8 mouse cellular contexts compared by ENCODE assay signal in the genomic region with DNA sequence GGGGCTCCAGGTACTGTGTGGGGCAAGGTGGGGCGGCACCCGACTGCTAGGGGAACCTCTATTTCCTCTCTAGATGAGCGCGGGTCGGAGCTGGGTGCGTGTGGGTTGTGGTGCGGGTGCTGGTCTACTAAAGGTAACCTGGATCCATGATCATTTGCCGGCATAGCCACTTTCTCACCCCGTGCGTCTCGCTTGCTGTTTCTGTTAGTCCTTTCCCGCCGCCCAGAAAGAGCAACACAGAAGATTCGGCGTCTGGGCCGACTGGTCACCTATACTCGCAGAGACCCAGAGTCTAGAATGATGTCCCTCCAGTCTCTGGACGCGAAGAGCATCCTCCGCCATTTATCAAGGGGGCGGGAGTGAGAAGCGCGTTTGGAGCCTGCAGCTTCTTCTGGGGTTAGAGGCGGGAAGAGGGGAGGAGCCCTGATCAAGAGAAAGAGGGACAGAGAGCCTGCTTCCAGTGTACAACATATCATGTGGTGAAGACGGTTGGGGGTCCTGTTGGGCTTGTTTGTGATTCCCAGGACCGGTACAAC. TPM values are rescaled to one million over a fixed set of nuclear protein-coding genes. Genes with fewer than 3 reads are reported as not detected.
A peak's percentile ranks its signal among the peaks of the same experiment; 100 is the strongest.
DNase-seq lines count a peak whose midpoint lies in the region; ATAC-seq and TF ChIP-seq lines count a peak whose summit lies in the region.

A gene (minus strand): TSS at position 279 of the 536 bp plus-strand sequence.

- H3K4me2 ChIP-seq in limb, embryonic 12.5 days = peak within 1 kb of the TSS; percentile 99
- H3K4me2 ChIP-seq in stomach, embryonic 15.5 days = peak within 1 kb of the TSS; percentile 100

- TF ChIP-seq POLR2A in spleen, adult 2 months (IDR thresholded peaks at IDR 0.05; ENCODE audit: low read depth, low read length) = no peak

- peak; percentile 8 to 23 for DNase-seq in cerebellum, adult 18-20 months
- DNase-seq in cerebellum, adult 8-10 months = no peak
- DNase-seq in spleen, adult 2 months (ENCODE audit: low read depth in 1 of 2, low spot score in 2 of 2) = no peak
- DNase-seq in spleen, postnatal 14 days (ENCODE audit: low spot score in 2 of 2) = no peak
- DNase-seq in left cerebral cortex, postnatal 14 days (ENCODE audit: low spot score in 2 of 2) = no peak

- no peaks in the 10 kb centered on the region for H3K36me3 ChIP-seq in spleen, adult 2 months (ENCODE audit: control insufficient read depth, insufficient read depth, low read length)
- H3K36me3 ChIP-seq in limb, embryonic 12.5 days = no peaks in the 10 kb centered on the region
- H3K36me3 ChIP-seq in stomach, embryonic 15.5 days = no peaks in the 10 kb centered on the region

- peak within 1 kb of the TSS; percentile 59 for H3K9ac ChIP-seq in limb, embryonic 12.5 days (replicated peaks)
- no peak within 1 kb of the TSS for H3K9ac ChIP-seq in stomach, embryonic 15.5 days

- ATAC-seq in limb, embryonic 12.5 days (ENCODE audit: insufficient number of reproducible peaks, insufficient read depth, low FRiP score, low TSS enrichment, low read depth) = no peak
- ATAC-seq in stomach, embryonic 15.5 days (ENCODE audit: insufficient read depth, low FRiP score, low read depth) = no peak
- no peak for ATAC-seq in megakaryocyte-erythroid progenitor cell, adult 5-6 weeks (replicated peaks; ENCODE audit: low FRiP score, low TSS enrichment, poor library complexity, severe bottlenecking)

- peaks cover 4% of the 10 kb centered on the region; the same call in 1 of the 2 replicates for H3K4me1 ChIP-seq in spleen, adult 2 months (ENCODE audit: control insufficient read depth, insufficient read depth, insufficient read length)
- H3K4me1 ChIP-seq in limb, embryonic 12.5 days (replicated peaks) = peaks cover 14% of the 10 kb centered on the region
- peaks cover 18% of the 10 kb centered on the region; the same call in 1 of the 2 replicates for H3K4me1 ChIP-seq in stomach, embryonic 15.5 days

- H3K4me3 ChIP-seq in spleen, adult 2 months (ENCODE audit: extremely low read depth, insufficient read depth, insufficient read length) = peak within 1 kb of the TSS; percentile 39; the same call in 1 of the 2 replicates
- peak within 1 kb of the TSS; percentile 68 for H3K4me3 ChIP-seq in limb, embryonic 12.5 days (replicated peaks)
- H3K4me3 ChIP-seq in stomach, embryonic 15.5 days (replicated peaks) = peak within 1 kb of the TSS; percentile 62

- H3K27ac ChIP-seq in spleen, adult 2 months (ENCODE audit: insufficient read depth, low read length) = no peak within 1 kb of the TSS
- H3K27ac ChIP-seq in limb, embryonic 12.5 days = no peak within 1 kb of the TSS
- H3K27ac ChIP-seq in stomach, embryonic 15.5 days = no peak within 1 kb of the TSS

- no peak for TF ChIP-seq CTCF in spleen, adult 2 months (IDR thresholded peaks at IDR 0.05; ENCODE audit: extremely low read depth, insufficient read depth, insufficient read length, insufficient replicate concordance)

- 2% methylated on average over 26 of the region's 26 CpGs for WGBS in spleen, adult 2 months
- WGBS in limb, embryonic 12.5 days = 1% methylated on average over 26 of the region's 26 CpGs
- WGBS in stomach, embryonic 15.5 days = under 1% methylated on average over 26 of the region's 26 CpGs

- H3K9me3 ChIP-seq in limb, embryonic 12.5 days = no peaks in the 10 kb centered on the region
- no peaks in the 10 kb centered on the region for H3K9me3 ChIP-seq in stomach, embryonic 15.5 days

- intact Hi-C loops in left cerebral cortex, postnatal 14 days (cut with DNase I) = no loop called here

- peaks cover 11% of the 10 kb centered on the region for H3K27me3 ChIP-seq in spleen, adult 2 months (ENCODE audit: control insufficient read depth, insufficient read depth, low read length)
- H3K27me3 ChIP-seq in limb, embryonic 12.5 days = peaks cover 68% of the 10 kb centered on the region
- H3K27me3 ChIP-seq in stomach, embryonic 15.5 days (replicated peaks) = peaks cover 57% of the 10 kb centered on the region

RNA-seq across cellular contexts. Expression of the gene that starts here (rescaled TPM):
- polyA plus RNA-seq in spleen, adult 2 months (2012; rRNA removed) = 0.63 and 0.68 TPM in 2 replicates
- 0.38 and 0.49 TPM in 2 replicates for polyA plus RNA-seq in limb, embryonic 12.5 days (2016; fragmentation: Nextera tagmentation; extraction: Ambion mirVana)
- 15.3 and 19.8 TPM in 2 replicates for polyA plus RNA-seq in stomach, embryonic 15.5 days (2015; fragmentation: Nextera tagmentation; extraction: Ambion mirVana)
- not detected in 2 replicates for total RNA-seq in megakaryocyte-erythroid progenitor cell, adult 5-6 weeks (2014; fragmentation: Nextera tagmentation)
- not detected in 2 replicates for total RNA-seq in megakaryocyte-erythroid progenitor cell, adult 5-6 weeks (2017)
- total RNA-seq in left cerebral cortex, postnatal 14 days (2021) = 1 to 10 TPM; 6.3 TPM

Comparison
In these comparisons a context has a peak if more than half of its experiments do, and no peak if none do; other contexts are left out.
1. RNA of the gene that starts here (total RNA-seq): 6.3 TPM in left cerebral cortex, postnatal 14 days; not detected in megakaryocyte-erythroid progenitor cell, adult 5-6 weeks; every median in the first group is over 4 times any median in the second.
2. DNase-seq: peak in cerebellum, adult 18-20 months (2 of 2); none in cerebellum, adult 8-10 months (single experiment), spleen, adult 2 months (0 of 2), spleen, postnatal 14 days (0 of 2) and left cerebral cortex, postnatal 14 days (0 of 2).
3. Peak in every context shown above with its lines, with median percentiles within 50 percentile points of each other: H3K4me3 ChIP-seq.